Mouse (Mus musculus) G1E-ER4 (cell line): Measurements from ENCODE around the gene Tkfc. TPM values are rescaled to one million over a fixed set of nuclear protein-coding genes. Genes with fewer than 3 reads are reported as not detected.

Experiments
- GATA1 ChIP-seq: IDR thresholded peaks from one replicate; pipeline ENCODE4 v1.8.0; 2012; ENCODE audit warnings: low read length, inconsistent platforms
- polyA plus RNA-seq: library from polyadenylated mRNA; stranded (reverse); fragments of >175 nt; gene quantifications from 2 replicates; pipeline ENCODE4 v1.2.3, GENCODE M21; 2012

The Tkfc gene
- polyA plus RNA-seq, 1 experiment: 2.5 TPM

- no peak for TF ChIP-seq GATA1
Observed at GRCm38 (mm10) chr19:10599648-10600047, 5.8 kb downstream of the Tkfc start.

- no peak for TF ChIP-seq GATA1
Observed at GRCm38 (mm10) chr19:10598188-10598587, 7.3 kb downstream of the Tkfc start.

- TF ChIP-seq GATA1: no peak
Observed at GRCm38 (mm10) chr19:10591659-10592377, 13.6 kb downstream of the Tkfc start.

GRCm38 (mm10) chr19:10590301-10590700 is 15.2 kb downstream of the Tkfc start:
- TF ChIP-seq GATA1: no peak

DNA sequence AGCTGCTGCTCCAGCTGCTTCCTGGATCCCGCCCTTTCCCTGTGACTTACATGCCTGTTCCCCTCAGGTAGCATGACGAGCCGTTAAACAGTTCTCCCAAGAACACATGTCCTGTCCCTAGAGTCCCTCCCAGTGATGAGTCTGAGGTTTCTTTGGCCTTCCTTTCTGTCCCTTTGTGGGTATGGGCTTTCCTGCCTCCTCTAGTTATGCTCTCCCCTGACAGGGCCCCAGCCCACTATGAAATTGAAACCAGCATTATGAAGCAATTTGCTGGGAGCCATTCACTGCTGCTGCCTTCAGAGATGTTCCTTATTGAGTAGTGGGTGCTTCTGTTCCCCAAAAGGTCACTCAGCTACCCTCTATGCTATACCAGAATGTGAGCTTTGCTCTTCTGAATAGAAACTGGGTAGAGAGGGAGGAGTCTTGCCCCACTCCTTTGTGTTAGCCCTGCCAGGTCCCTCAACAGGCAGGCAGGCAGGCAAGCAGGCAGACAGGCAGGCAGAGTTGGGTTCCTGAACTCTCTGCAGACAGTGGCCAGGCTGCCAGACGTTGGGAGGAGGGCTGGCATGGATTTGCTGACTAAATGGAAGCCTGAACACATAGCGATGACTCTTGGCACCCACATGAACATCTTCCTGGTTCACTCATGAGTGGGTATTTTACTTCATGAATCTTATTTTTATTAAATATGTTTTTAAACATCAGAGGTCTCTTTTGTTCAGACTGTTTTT is 16.2 kb downstream of the Tkfc start:
- no peak for TF ChIP-seq GATA1

- TF ChIP-seq GATA1: no peak
Observed at GRCm38 (mm10) chr19:10587231-10587630, 18.2 kb downstream of the Tkfc start.

- TF ChIP-seq GATA1: no peak
Observed at GRCm38 (mm10) chr19:10585112-10585511, 20.3 kb downstream of the Tkfc start.

DNA sequence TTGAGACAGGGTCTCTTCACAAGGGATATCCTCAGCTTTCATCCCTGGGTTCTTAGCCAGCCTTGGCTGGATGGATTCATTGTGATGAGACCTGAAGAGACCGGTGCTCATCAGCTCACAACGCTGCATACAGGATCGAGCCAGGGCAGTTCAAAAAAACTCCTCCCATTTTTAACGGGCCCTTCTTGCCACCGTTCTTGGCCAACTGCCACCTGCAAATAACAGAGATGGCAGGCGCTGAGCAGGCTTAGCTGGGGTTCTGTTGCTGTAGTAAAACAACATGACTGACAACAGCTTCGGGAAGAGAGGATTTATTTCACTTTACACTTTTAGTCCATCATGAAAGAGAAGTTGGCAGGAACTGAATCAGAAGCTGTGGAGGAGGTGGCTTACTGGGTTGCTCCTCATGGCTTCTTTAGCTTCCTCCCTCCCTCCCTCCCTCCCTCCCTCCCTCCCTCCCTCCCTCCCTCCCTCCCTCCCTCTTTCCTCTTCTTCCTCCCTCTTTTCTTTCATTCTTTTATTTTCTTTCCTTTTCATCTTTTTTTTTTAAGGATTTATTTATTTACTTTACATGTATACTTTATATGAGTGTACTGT is 21.8 kb downstream of the Tkfc start:
- no peak for TF ChIP-seq GATA1

- no peak for TF ChIP-seq GATA1
Observed at GRCm38 (mm10) chr19:10581984-10582383, 23.5 kb downstream of the Tkfc start.

DNA sequence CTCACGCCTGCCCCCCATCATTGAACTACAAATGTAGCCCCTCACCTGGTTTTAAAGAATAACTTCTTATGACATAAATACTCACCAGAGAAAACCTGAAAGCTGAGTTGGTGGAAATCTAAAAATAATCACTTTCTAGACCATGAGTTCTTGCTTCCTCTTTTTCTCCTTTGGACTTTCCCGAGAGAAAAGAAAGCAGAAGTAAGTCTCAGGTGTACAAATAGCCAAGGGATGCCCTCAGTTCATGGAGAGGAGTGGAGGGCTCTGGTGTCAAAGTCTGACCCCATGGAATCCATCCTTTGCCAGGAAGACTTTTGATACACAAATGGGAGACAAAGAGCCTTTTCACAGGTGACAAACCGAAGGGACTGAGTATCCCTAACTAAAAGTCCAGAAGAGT is 24.7 kb downstream of the Tkfc start:
- no peak for TF ChIP-seq GATA1

GRCm38 (mm10) chr19:10580102-10580501 is 25.4 kb downstream of the Tkfc start:
- TF ChIP-seq GATA1: no peak

- no peak for TF ChIP-seq GATA1
Observed at GRCm38 (mm10) chr19:10576690-10577561, 28.5 kb downstream of the Tkfc start, which contains the start of the genes Cyb561a3 and Tmem138. Gene Cyb561a3 (plus strand): TSS chr19:10577172. Gene Tmem138 (minus strand): TSS chr19:10577362.

DNA sequence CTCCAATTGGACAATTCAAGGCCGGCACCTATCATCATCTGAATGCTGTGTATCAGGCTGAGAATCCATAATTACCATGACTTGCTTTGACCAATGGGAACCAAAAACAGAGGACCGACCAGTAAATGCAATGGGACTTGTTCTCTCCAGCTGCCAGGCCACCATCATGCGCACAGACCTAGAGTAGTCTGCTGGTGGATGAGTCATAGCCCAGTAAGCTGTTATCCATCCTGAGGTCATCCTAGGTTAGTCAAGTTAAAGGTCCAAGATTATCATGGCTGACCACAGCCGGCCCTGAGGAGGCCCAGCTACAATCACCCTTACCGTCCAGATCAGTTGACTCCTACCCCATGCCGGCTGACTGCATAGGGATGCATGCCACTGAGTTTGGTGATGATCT is 35.8 kb downstream of the Tkfc start:
- no peak for TF ChIP-seq GATA1

DNA sequence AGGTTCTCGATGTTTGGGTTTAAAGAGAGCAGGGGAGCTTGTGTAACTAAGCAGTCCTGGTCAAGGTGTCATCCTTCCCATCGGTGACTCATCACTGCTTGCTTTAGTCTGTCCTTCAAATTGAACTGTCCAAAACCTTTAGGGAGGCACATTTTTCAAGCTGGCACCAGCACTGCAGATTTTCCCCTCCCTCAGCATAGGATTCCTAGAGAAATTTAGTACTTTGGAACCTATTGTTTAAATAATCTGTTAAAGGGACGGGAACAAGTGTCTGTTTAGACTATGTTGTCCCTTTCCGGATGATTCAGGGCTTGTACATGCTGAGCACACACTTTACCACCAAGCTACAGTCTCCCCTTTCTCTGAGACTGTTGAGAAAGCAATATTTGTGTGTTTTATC is 40.2 kb downstream of the Tkfc start:
- no peak for TF ChIP-seq GATA1

DNA sequence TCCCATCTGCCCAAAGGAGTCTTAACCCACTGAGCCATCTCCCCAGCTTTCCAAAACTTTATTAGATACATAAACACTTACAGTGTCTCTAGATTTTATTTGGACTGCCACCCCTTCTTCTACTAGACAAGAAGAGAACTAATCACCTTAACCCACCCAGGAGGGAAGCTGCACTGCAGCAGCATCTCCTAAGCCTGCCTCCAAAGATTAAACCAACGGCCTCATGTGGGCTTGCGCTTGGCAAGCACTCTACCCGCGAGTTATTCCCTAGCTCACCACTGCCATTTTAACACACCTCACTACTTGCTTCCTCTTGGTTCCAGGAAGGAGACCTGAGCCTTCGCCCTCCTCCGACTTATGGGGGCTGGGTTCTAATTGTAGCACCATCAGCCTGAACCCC is 41.2 kb downstream of the Tkfc start:
- no peak for TF ChIP-seq GATA1

GRCm38 (mm10) chr19:10562351-10562750 is 43.1 kb downstream of the Tkfc start:
- TF ChIP-seq GATA1: no peak
